Mouse (Mus musculus): ENCODE data around the gene Osbp2. TPM values are rescaled to one million over a fixed set of nuclear protein-coding genes. Genes with fewer than 3 reads are reported as not detected.

Osbp2 gene
- polyA plus RNA-seq, 1 experiment from 2014 or later, result 0.32 TPM

- no peaks in the 10 kb centered on the region for H3K9me3 ChIP-seq (replicated peaks)
- no peak overlapping the region for H3K4me3 ChIP-seq
- H3K27ac ChIP-seq (ENCODE audit: poor library complexity, severe bottlenecking), result no peak overlapping the region
- no peak for ATAC-seq (ENCODE audit: insufficient number of reproducible peaks, low FRiP score)
- no peak overlapping the region for H3K9ac ChIP-seq
- H3K27me3 ChIP-seq (replicated peaks), result no peaks in the 10 kb centered on the region
- 75% methylated on average over 4 of the region's 4 CpGs for WGBS
- H3K36me3 ChIP-seq, result peaks cover 90% of the 10 kb centered on the region
- no peak overlapping the region for H3K4me2 ChIP-seq
- no peaks in the 10 kb centered on the region for H3K4me1 ChIP-seq (replicated peaks)
Measured at GRCm38 (mm10) chr11:3674545-3674944, 189.2 kb downstream of the Osbp2 start.

- no peak overlapping the region for H3K9ac ChIP-seq
- H3K9me3 ChIP-seq (replicated peaks), result no peaks in the 10 kb centered on the region
- no peaks in the 10 kb centered on the region for H3K4me1 ChIP-seq (replicated peaks)
- WGBS, result 96% methylated on average over 1 of the region's 1 CpGs
- peaks cover 86% of the 10 kb centered on the region for H3K36me3 ChIP-seq
- no peaks in the 10 kb centered on the region for H3K27me3 ChIP-seq (replicated peaks)
- no peak overlapping the region for H3K4me3 ChIP-seq
- H3K27ac ChIP-seq (ENCODE audit: poor library complexity, severe bottlenecking), result no peak overlapping the region
- ATAC-seq (ENCODE audit: insufficient number of reproducible peaks, low FRiP score), result no peak
- H3K4me2 ChIP-seq, result no peak overlapping the region
Measured at GRCm38 (mm10) chr11:3671000-3671628, 192.6 kb downstream of the Osbp2 start.

- Histone ChIP-seq H3K9me3 (replicated peaks) (no peaks in the 10 kb centered on the region), H3K36me3 (peaks cover 83% of the 10 kb centered on the region)
- ATAC-seq (ENCODE audit: insufficient number of reproducible peaks, low FRiP score), result no peak
Measured at GRCm38 (mm10) chr11:3669849-3670248, 193.9 kb downstream of the Osbp2 start.

GRCm38 (mm10) chr11:3668768-3669167 is 194.9 kb downstream of the Osbp2 start:
- Histone ChIP-seq H3K4me1 (replicated peaks) (no peaks in the 10 kb centered on the region), H3K4me2 (no peak overlapping the region), H3K4me3 (no peak overlapping the region), H3K9ac (no peak overlapping the region), H3K9me3 (replicated peaks) (no peaks in the 10 kb centered on the region), H3K27ac (ENCODE audit: poor library complexity, severe bottlenecking) (no peak overlapping the region), H3K36me3 (peaks cover 82% of the 10 kb centered on the region), H3K27me3 (replicated peaks) (no peaks in the 10 kb centered on the region)
- no peak for ATAC-seq (ENCODE audit: insufficient number of reproducible peaks, low FRiP score)
- WGBS, result 96% methylated on average over 2 of the region's 2 CpGs

More at GRCm38 (mm10) chr11:3669849-3670248, 193.9 kb downstream of the Osbp2 start:
- Histone ChIP-seq H3K27me3 (replicated peaks) (no peaks in the 10 kb centered on the region), H3K4me1 (replicated peaks) (no peaks in the 10 kb centered on the region), H3K9ac (no peak overlapping the region), H3K4me3 (no peak overlapping the region), H3K4me2 (no peak overlapping the region), H3K27ac (ENCODE audit: poor library complexity, severe bottlenecking) (no peak overlapping the region)

GRCm38 (mm10) chr11:3667506-3667905 is 196.2 kb downstream of the Osbp2 start:
- Histone ChIP-seq H3K9me3 (replicated peaks) (no peaks in the 10 kb centered on the region), H3K4me2 (no peak overlapping the region), H3K9ac (no peak overlapping the region), H3K27me3 (replicated peaks) (no peaks in the 10 kb centered on the region), H3K27ac (ENCODE audit: poor library complexity, severe bottlenecking) (no peak overlapping the region), H3K4me3 (no peak overlapping the region), H3K4me1 (replicated peaks) (no peaks in the 10 kb centered on the region), H3K36me3 (peaks cover 78% of the 10 kb centered on the region)
- ATAC-seq (ENCODE audit: insufficient number of reproducible peaks, low FRiP score), result no peak
- WGBS, result 83% methylated on average over 3 of the region's 3 CpGs

- Histone ChIP-seq H3K27me3 (replicated peaks) (no peaks in the 10 kb centered on the region), H3K4me2 (no peak overlapping the region), H3K4me1 (replicated peaks) (no peaks in the 10 kb centered on the region), H3K4me3 (no peak overlapping the region), H3K9me3 (replicated peaks) (no peaks in the 10 kb centered on the region), H3K27ac (ENCODE audit: poor library complexity, severe bottlenecking) (no peak overlapping the region), H3K36me3 (peaks cover 38% of the 10 kb centered on the region), H3K9ac (no peak overlapping the region)
- ATAC-seq (ENCODE audit: insufficient number of reproducible peaks, low FRiP score), result no peak
- WGBS, result 87% methylated on average over 2 of the region's 2 CpGs
Measured at GRCm38 (mm10) chr11:3661964-3662363, 201.7 kb downstream of the Osbp2 start.

Other genes starting within 250 kb of the Osbp2 start
- 33.3 TPM in 2 replicates for gene Morc2a, start 214.7 kb downstream of the Osbp2 start, polyA plus RNA-seq (2016; fragmentation: Nextera tagmentation; extraction: Ambion mirVana)
- gene 4921536K21Rik, start 31.2 kb upstream of the Osbp2 start, polyA plus RNA-seq (2016; fragmentation: Nextera tagmentation; extraction: Ambion mirVana), result 0.12 and 0.20 TPM in 2 replicates
- gene Dusp18, start 31.3 kb upstream of the Osbp2 start, polyA plus RNA-seq (2016; fragmentation: Nextera tagmentation; extraction: Ambion mirVana), result 13.5 and 14.5 TPM in 2 replicates
- 6.2 and 6.3 TPM in 2 replicates for gene Slc35e4, start 50.8 kb upstream of the Osbp2 start, polyA plus RNA-seq (2016; fragmentation: Nextera tagmentation; extraction: Ambion mirVana)
- gene Tcn2, start 68.3 kb upstream of the Osbp2 start, polyA plus RNA-seq (2016; fragmentation: Nextera tagmentation; extraction: Ambion mirVana), result 73.3 and 74.2 TPM in 2 replicates
- 57.1 and 63.3 TPM in 2 replicates for gene Pes1, start 100.1 kb upstream of the Osbp2 start, polyA plus RNA-seq (2016; fragmentation: Nextera tagmentation; extraction: Ambion mirVana)
- 0.22 TPM in 1 of 2 replicates, not detected in the other for gene 4930556J24Rik, start 112.9 kb upstream of the Osbp2 start, polyA plus RNA-seq (2016; fragmentation: Nextera tagmentation; extraction: Ambion mirVana)
- gene Gal3st1, start 119.7 kb upstream of the Osbp2 start, polyA plus RNA-seq (2016; fragmentation: Nextera tagmentation; extraction: Ambion mirVana), result 0.19 and 0.32 TPM in 2 replicates
- not detected in 2 replicates for gene Sec14l4, start 167.6 kb upstream of the Osbp2 start, polyA plus RNA-seq (2016; fragmentation: Nextera tagmentation; extraction: Ambion mirVana)
- not detected in 2 replicates for gene Sec14l3, start 200.9 kb upstream of the Osbp2 start, polyA plus RNA-seq (2016; fragmentation: Nextera tagmentation; extraction: Ambion mirVana)
- 18.6 and 21.2 TPM in 2 replicates for gene Mtfp1, start 231.5 kb upstream of the Osbp2 start, polyA plus RNA-seq (2016; fragmentation: Nextera tagmentation; extraction: Ambion mirVana)